Mouse (Mus musculus) heart, embryonic 14.5 days (tissue): ENCODE results near the gene Plcb1. TPM values are rescaled to one million over a fixed set of nuclear protein-coding genes. Genes with fewer than 3 reads are reported as not detected.
A peak's percentile ranks its signal among the peaks of the same experiment; 100 is the strongest.
"Not testable (repeated sequence)": the region's sequence is repeated elsewhere in the genome, so short reads cannot be mapped to it uniquely, and the experiment has no call there.

Experiments
- ATAC-seq: fragments of 200-750 bp; cut with Nextera tagmentation; 2 replicates; pipeline ENCODE4 v1.8.0; 2017; ENCODE audit warnings: low read depth, moderate TSS enrichment; ENCODE audit not compliant: insufficient number of reproducible peaks, insufficient read depth, low FRiP score
- H3K27ac ChIP-seq, 2 experiments: fragments of 200-500 bp in 1 of 2; fragments of 300-500 bp in 1 of 2; sonication (generic) in 1 of 2; replicated peaks in 1 of 2; 2 replicates each; pipeline ENCODE4 v1.5.1; 2012 to 2014; ENCODE audit warnings: low read depth in 2 of 2, low read length in 2 of 2, control low read depth in 1 of 2, mild to moderate bottlenecking in 1 of 2, mixed read lengths in 1 of 2; ENCODE audit not compliant: control insufficient read depth in 1 of 2, insufficient read depth in 1 of 2
- H3K27me3 ChIP-seq: fragments of 300-500 bp; sonication (generic); 2 replicates; pipeline ENCODE4 v1.6.1; 2014; ENCODE audit warnings: mild to moderate bottlenecking, low read length, control low read depth; ENCODE audit not compliant: control insufficient read depth, insufficient read depth
- H3K36me3 ChIP-seq: fragments of 300-500 bp; sonication (generic); 2 replicates; pipeline ENCODE4 v1.6.1; 2014; ENCODE audit warnings: mild to moderate bottlenecking, control low read depth, low read length, mixed read lengths; ENCODE audit not compliant: control insufficient read depth, insufficient read depth
- H3K4me1 ChIP-seq, 2 experiments: fragments of 200-500 bp in 1 of 2; fragments of 300-500 bp in 1 of 2; sonication (generic) in 1 of 2; 2 replicates each; pipeline ENCODE4 v1.6.1; 2012 to 2014; ENCODE audit warnings: low read length in 2 of 2, control low read depth in 1 of 2, mixed read lengths in 1 of 2; ENCODE audit not compliant: control insufficient read depth in 2 of 2, insufficient read depth in 2 of 2
- H3K4me2 ChIP-seq: fragments of 300-500 bp; sonication (generic); 2 replicates; pipeline ENCODE4 v1.6.1; 2014; ENCODE audit warnings: mild to moderate bottlenecking, low read length
- H3K4me3 ChIP-seq, 2 experiments: fragments of 200-500 bp in 1 of 2; fragments of 300-500 bp in 1 of 2; sonication (generic) in 1 of 2; 2 replicates each; pipeline ENCODE4 v1.5.1; 2012 to 2014; ENCODE audit warnings: low read length in 2 of 2, mild to moderate bottlenecking in 2 of 2, control low read depth in 1 of 2, low read depth in 1 of 2, moderate library complexity in 1 of 2; ENCODE audit not compliant: control insufficient read depth in 1 of 2, insufficient read depth in 1 of 2
- H3K9ac ChIP-seq: fragments of 300-500 bp; sonication (generic); 2 replicates; pipeline ENCODE4 v1.6.1; 2014; ENCODE audit warnings: mild to moderate bottlenecking, low read length
- H3K9me3 ChIP-seq: fragments of 300-500 bp; sonication (generic); 2 replicates; pipeline ENCODE4 v1.6.1; 2016; ENCODE audit warnings: low read length, control low read depth; ENCODE audit not compliant: control insufficient read depth
- WGBS: fragments of 180-500 bp; shearing (Covaris S2); extraction: QIAGEN DNeasy Blood & Tissue Kit; methylation state at CpG from one replicate; pipeline ENCODE4 v1.1.7; 2014; 5-methylcytosine and 5-hydroxymethylcytosine counted together
- polyA plus RNA-seq: library from polyadenylated mRNA; unstranded; fragments of >200 nt; fragmentation: Nextera tagmentation; extraction: Ambion mirVana; gene quantifications from 2 replicates; pipeline ENCODE4 v1.2.1, GENCODE M21; 2014

The Plcb1 gene
- polyA plus RNA-seq, 1 experiment from 2014 or later, result 5.5 TPM

GRCm38 (mm10) chr2:135007885-135008284 lies 222.0 kb downstream of the Plcb1 start:
- H3K4me1 ChIP-seq, H3K9ac ChIP-seq, H3K4me3 ChIP-seq, H3K9me3 ChIP-seq, ATAC-seq, H3K4me2 ChIP-seq, H3K36me3 ChIP-seq, H3K27ac ChIP-seq, H3K27me3 ChIP-seq: not testable (repeated sequence)
- WGBS, result 89% methylated on average over 2 of the region's 2 CpGs

- H3K4me1 ChIP-seq, result no peaks in the 10 kb centered on the region
- no peak overlapping the region for H3K27ac ChIP-seq
- H3K27me3 ChIP-seq, result no peaks in the 10 kb centered on the region
- no peaks in the 10 kb centered on the region for H3K9me3 ChIP-seq
- H3K4me3 ChIP-seq, result no peak overlapping the region
- no peaks in the 10 kb centered on the region for H3K36me3 ChIP-seq
- H3K4me2 ChIP-seq, result no peak overlapping the region
- 84% methylated on average over 8 of the region's 8 CpGs for WGBS
- no peak overlapping the region for H3K9ac ChIP-seq
- no peak for ATAC-seq
Observed at GRCm38 (mm10) chr2:135010371-135010770, 224.5 kb downstream of the Plcb1 start.

DNA sequence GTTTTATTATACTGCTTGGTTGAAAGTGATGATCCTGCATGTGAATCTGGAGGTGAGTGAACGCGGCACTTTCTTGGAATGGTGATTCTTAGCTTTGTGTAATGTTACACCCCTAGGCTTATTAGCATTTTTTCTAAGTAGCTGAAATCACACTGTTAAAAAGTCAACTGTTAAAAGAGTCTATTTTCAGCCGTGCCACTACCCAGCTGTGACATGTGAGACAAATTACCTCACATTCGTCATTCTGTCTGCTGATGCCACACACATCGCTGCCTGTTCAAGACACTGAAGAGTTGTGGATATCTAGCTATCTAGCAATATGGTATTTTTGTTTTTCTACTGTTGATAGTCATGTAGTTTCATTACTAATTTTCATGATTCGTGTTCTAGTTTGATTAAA lies 229.6 kb downstream of the Plcb1 start:
- Histone ChIP-seq H3K4me1 (no peaks in the 10 kb centered on the region), H3K9ac (no peak overlapping the region), H3K27me3 (no peaks in the 10 kb centered on the region), H3K4me2 (no peak overlapping the region), H3K4me3 (no peak overlapping the region), H3K9me3 (no peaks in the 10 kb centered on the region), H3K36me3 (no peaks in the 10 kb centered on the region), H3K27ac (no peak overlapping the region)
- 68% methylated on average over 6 of the region's 6 CpGs for WGBS
- no peak for ATAC-seq

- no peaks in the 10 kb centered on the region for H3K36me3 ChIP-seq
- no peak for ATAC-seq
- no peak overlapping the region for H3K4me3 ChIP-seq
- no peaks in the 10 kb centered on the region for H3K27me3 ChIP-seq
- 62% methylated on average over 1 of the region's 1 CpGs for WGBS
- H3K4me2 ChIP-seq, result no peak overlapping the region
- H3K27ac ChIP-seq, result no peak overlapping the region
- H3K9ac ChIP-seq, result no peak overlapping the region
- no peaks in the 10 kb centered on the region for H3K9me3 ChIP-seq
- no peaks in the 10 kb centered on the region for H3K4me1 ChIP-seq
Observed at GRCm38 (mm10) chr2:135018275-135018674, 232.4 kb downstream of the Plcb1 start.

- H3K4me3 ChIP-seq, result no peak overlapping the region
- ATAC-seq, result no peak
- no peak overlapping the region for H3K9ac ChIP-seq
- H3K27ac ChIP-seq, result no peak overlapping the region
- no peaks in the 10 kb centered on the region for H3K36me3 ChIP-seq
- H3K4me1 ChIP-seq, result no peaks in the 10 kb centered on the region
- H3K4me2 ChIP-seq, result no peak overlapping the region
- H3K27me3 ChIP-seq, result no peaks in the 10 kb centered on the region
- H3K9me3 ChIP-seq, result no peaks in the 10 kb centered on the region
- WGBS, result 82% methylated on average over 2 of the region's 2 CpGs
Observed at GRCm38 (mm10) chr2:135018708-135019107, 232.8 kb downstream of the Plcb1 start.

DNA sequence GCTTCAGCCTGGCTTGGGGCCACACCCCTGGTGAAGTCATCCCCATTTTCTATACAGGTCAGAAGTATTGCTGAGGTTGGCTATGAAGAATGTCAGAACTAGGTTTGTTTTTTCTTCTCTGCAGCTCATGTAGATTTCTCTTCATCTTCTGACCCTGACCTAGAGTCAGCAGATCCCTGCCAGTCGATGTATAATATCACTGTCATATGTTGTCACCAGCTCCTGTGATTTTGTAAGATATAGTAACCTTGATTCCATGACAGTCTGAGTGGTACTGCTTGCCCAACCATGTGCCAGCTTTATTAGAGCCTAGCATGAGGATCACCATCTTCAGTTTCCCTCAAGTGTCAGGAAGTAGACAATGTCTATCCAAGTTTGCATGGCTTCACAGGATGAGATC lies 233.7 kb downstream of the Plcb1 start:
- 78% methylated on average over 1 of the region's 1 CpGs for WGBS
- no peaks in the 10 kb centered on the region for H3K4me1 ChIP-seq
- no peak overlapping the region for H3K27ac ChIP-seq
- H3K4me3 ChIP-seq, result no peak overlapping the region
- no peak overlapping the region for H3K9ac ChIP-seq
- no peak for ATAC-seq
- no peaks in the 10 kb centered on the region for H3K9me3 ChIP-seq
- no peaks in the 10 kb centered on the region for H3K36me3 ChIP-seq
- no peaks in the 10 kb centered on the region for H3K27me3 ChIP-seq
- no peak overlapping the region for H3K4me2 ChIP-seq

DNA sequence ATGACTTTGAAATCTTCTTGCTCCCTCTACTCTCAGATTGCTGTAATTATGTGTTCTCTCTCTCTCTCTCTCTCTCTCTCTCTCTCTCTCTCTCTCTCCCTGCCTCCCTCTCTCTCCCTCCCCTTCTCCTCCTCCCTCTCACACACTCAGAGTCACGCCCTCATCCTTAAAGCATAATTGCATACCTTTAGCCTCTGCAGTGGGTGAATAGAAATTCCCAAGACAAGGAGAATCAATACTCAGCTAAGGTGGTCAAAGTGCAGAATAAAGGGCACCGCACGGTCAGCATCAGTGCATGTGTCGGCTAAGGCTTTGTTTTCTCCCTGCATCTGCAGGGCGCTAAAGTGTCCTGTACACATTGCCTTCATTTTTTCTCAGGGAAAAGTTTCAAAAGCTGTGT lies 243.4 kb downstream of the Plcb1 start:
- peaks cover 4% of the 10 kb centered on the region in 2 experiments; a peak in 3 of 4 replicates for H3K4me1 ChIP-seq
- H3K27ac ChIP-seq, result peak overlapping the region; percentile 29 to 39; a peak in 2 of 4 replicates
- no peaks in the 10 kb centered on the region for H3K36me3 ChIP-seq
- no peak for ATAC-seq
- no peak overlapping the region for H3K4me3 ChIP-seq
- WGBS, result 72% methylated on average over 5 of the region's 5 CpGs
- 0 out of 2 replicates have a peak overlapping the region, but pooled peaks have one; percentile 10 for H3K9ac ChIP-seq
- H3K9me3 ChIP-seq, result no peaks in the 10 kb centered on the region
- no peaks in the 10 kb centered on the region for H3K27me3 ChIP-seq
- H3K4me2 ChIP-seq, result peak overlapping the region; percentile 40

DNA sequence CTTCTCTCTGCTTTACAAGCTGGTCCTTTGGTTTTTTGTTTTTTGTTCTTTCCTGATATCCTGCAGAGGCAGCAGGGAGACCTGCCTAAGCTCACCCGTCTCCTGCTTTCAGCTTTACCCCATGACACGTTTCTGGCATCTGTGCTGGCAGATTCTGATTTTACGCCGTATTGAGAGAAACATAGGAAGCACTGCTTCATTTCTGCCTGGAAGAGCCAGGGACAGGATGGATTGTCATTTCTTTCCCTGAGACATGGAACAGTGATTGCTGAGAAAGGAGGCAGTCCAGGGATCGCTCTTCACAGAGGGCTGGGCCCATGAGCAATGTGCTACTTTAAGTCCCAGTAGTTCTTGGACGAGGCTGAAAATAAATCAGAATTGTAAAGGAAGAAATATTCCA lies 243.8 kb downstream of the Plcb1 start:
- Histone ChIP-seq H3K4me2 (peak overlapping the region; percentile 40), H3K9ac (0 out of 2 replicates have a peak overlapping the region, but pooled peaks have one; percentile 10), H3K9me3 (no peaks in the 10 kb centered on the region), H3K27ac (peak overlapping the region; percentile 29 to 39; a peak in 1 of 4 replicates), H3K27me3 (no peaks in the 10 kb centered on the region), H3K4me1 (peaks cover 4% of the 10 kb centered on the region in 2 experiments; a peak in 3 of 4 replicates), H3K36me3 (no peaks in the 10 kb centered on the region), H3K4me3 (no peak overlapping the region)
- 25% methylated on average over 6 of the region's 6 CpGs for WGBS
- peak; percentile 35; the same call in 1 of the 2 replicates for ATAC-seq
